Mouse (Mus musculus) midbrain, postnatal 0 days (tissue): ENCODE data around the gene Lax1. TPM values are rescaled to one million over a fixed set of nuclear protein-coding genes. Genes with fewer than 3 reads are reported as not detected.

Experiments
- ATAC-seq: fragments of 200-750 bp; cut with Nextera tagmentation; 2 replicates; pipeline ENCODE4 v1.8.0; 2017; ENCODE audit warnings: moderate number of reproducible peaks, mild to moderate bottlenecking, moderate TSS enrichment, moderate library complexity; ENCODE audit not compliant: low FRiP score
- DNase-seq: peaks from one replicate; pipeline ENCODE4 v3.0.0-alpha.2; 2015; ENCODE audit warnings: low spot score
- H3K27ac ChIP-seq: fragments of 300-500 bp; sonication (generic); 2 replicates; pipeline ENCODE4 v1.5.1; 2014; ENCODE audit warnings: low read depth, mild to moderate bottlenecking, low read length, mixed read lengths
- H3K27me3 ChIP-seq: fragments of 300-500 bp; sonication (generic); 2 replicates; pipeline ENCODE4 v1.6.1; 2014; ENCODE audit warnings: low read length, control low read depth, mixed read lengths; ENCODE audit not compliant: insufficient read depth
- H3K36me3 ChIP-seq: fragments of 300-500 bp; sonication (generic); 2 replicates; pipeline ENCODE4 v1.6.1; 2014; ENCODE audit warnings: low read length, control low read depth, mixed read lengths; ENCODE audit not compliant: insufficient read depth
- H3K4me1 ChIP-seq: fragments of 300-500 bp; sonication (generic); 2 replicates; pipeline ENCODE4 v1.6.1; 2014; ENCODE audit warnings: mild to moderate bottlenecking, control low read depth, antibody characterized with exemption, low read length, mixed read lengths; ENCODE audit not compliant: insufficient read depth
- H3K4me2 ChIP-seq: fragments of 300-500 bp; sonication (generic); 2 replicates; pipeline ENCODE4 v1.6.1; 2014; ENCODE audit warnings: low read depth, mild to moderate bottlenecking, low read length, mixed read lengths; ENCODE audit not compliant: poor library complexity, severe bottlenecking
- H3K4me3 ChIP-seq: fragments of 300-500 bp; sonication (generic); 2 replicates; pipeline ENCODE4 v1.5.1; 2014; ENCODE audit warnings: low read depth, mild to moderate bottlenecking, low read length, moderate library complexity
- H3K9ac ChIP-seq: fragments of 300-500 bp; sonication (generic); replicated peaks from 2 replicates; pipeline ENCODE4 v1.6.1; 2014; ENCODE audit warnings: mild to moderate bottlenecking, low read length, moderate library complexity, mixed read lengths; ENCODE audit not compliant: poor library complexity, severe bottlenecking
- H3K9me3 ChIP-seq: fragments of 300-500 bp; sonication (generic); 2 replicates; pipeline ENCODE4 v1.6.1; 2016; ENCODE audit warnings: low read length, control low read depth
- CTCF ChIP-seq: IDR thresholded peaks from 2 replicates; pipeline ENCODE4 v1.5.1; 2016; ENCODE audit warnings: antibody characterized with exemption, mild to moderate bottlenecking
- WGBS: fragments of 180-500 bp; shearing (Covaris S2); extraction: QIAGEN DNeasy Blood & Tissue Kit; methylation state at CpG from one replicate; pipeline ENCODE4 v1.1.7; 2014; 5-methylcytosine and 5-hydroxymethylcytosine counted together
- microRNA-seq: library from miRNA; unstranded; fragments of <30 nt; microRNA quantifications from one replicate; pipeline ENCODE4, GENCODE M21; 2016; ENCODE audit warnings: borderline number of aligned reads
- polyA plus RNA-seq: library from polyadenylated mRNA; unstranded; fragments of >200 nt; fragmentation: Nextera tagmentation; extraction: Ambion mirVana; gene quantifications from 2 replicates; pipeline ENCODE4 v1.2.1, GENCODE M21; 2015
- total RNA-seq: library from RNA; depleted of rRNA; stranded (reverse); fragments of >200 nt; gene quantifications from 2 replicates; pipeline ENCODE4 v1.2.3, GENCODE M21; 2014; rRNA removed

Gene Lax1
- total and polyA plus RNA-seq, 2 experiments from 2014 or later: not detected

GRCm38 (mm10) chr1:133641163-133641562, 48.7 kb downstream of the Lax1 start:
- no peak overlapping the region for H3K4me2 ChIP-seq
- no peak overlapping the region for H3K9ac ChIP-seq
- no peak overlapping the region for H3K4me3 ChIP-seq
- WGBS: 86% methylated on average over 2 of the region's 2 CpGs
- no peaks in the 10 kb centered on the region for H3K4me1 ChIP-seq
- no peak for TF ChIP-seq CTCF
- ATAC-seq (no peak), DNase-seq (no peak)
- no peak overlapping the region for H3K27ac ChIP-seq
- H3K9me3 ChIP-seq: no peaks in the 10 kb centered on the region
- peaks cover 69% of the 10 kb centered on the region for H3K36me3 ChIP-seq
- H3K27me3 ChIP-seq: no peaks in the 10 kb centered on the region

GRCm38 (mm10) chr1:133638517-133638916, 51.4 kb downstream of the Lax1 start:
- WGBS: 92% methylated on average over 6 of the region's 6 CpGs
- H3K4me3 ChIP-seq: no peak overlapping the region
- no peak for TF ChIP-seq CTCF
- H3K36me3 ChIP-seq: peaks cover 65% of the 10 kb centered on the region
- H3K9me3 ChIP-seq: no peaks in the 10 kb centered on the region
- no peaks in the 10 kb centered on the region for H3K4me1 ChIP-seq
- H3K9ac ChIP-seq: no peak overlapping the region
- no peak for DNase-seq
- H3K27ac ChIP-seq: no peak overlapping the region
- H3K27me3 ChIP-seq: no peaks in the 10 kb centered on the region
- H3K4me2 ChIP-seq: no peak overlapping the region
- no peak for ATAC-seq

- Histone ChIP-seq H3K4me3 (no peak overlapping the region), H3K27ac (no peak overlapping the region), H3K36me3 (peaks cover 64% of the 10 kb centered on the region), H3K9ac (no peak overlapping the region), H3K27me3 (no peaks in the 10 kb centered on the region), H3K4me1 (no peaks in the 10 kb centered on the region), H3K4me2 (no peak overlapping the region), H3K9me3 (no peaks in the 10 kb centered on the region)
- WGBS: 95% methylated on average over 2 of the region's 2 CpGs
- peak; percentile 67 for TF ChIP-seq CTCF
- DNase-seq: peak; percentile 32
- ATAC-seq: no peak
Observed at GRCm38 (mm10) chr1:133632168-133632567, 57.7 kb downstream of the Lax1 start.

Small RNA genes lying within 50 kb of the gene (microRNA-seq; reads per million reads assigned to microRNA genes)
- gene Mir6903: 1.0 reads per million

Other genes with a start within 250 kb of the Lax1 start
- 89.9 and 123 TPM in 2 replicates for gene Snrpe, start 79.8 kb downstream of the Lax1 start, total RNA-seq
- 349 and 362 TPM in 2 replicates for gene Snrpe, start 79.8 kb downstream of the Lax1 start, polyA plus RNA-seq
- gene Zbed6, start 29.2 kb downstream of the Lax1 start, total RNA-seq: 6.6 and 9.4 TPM in 2 replicates
- 0.23 TPM in 1 of 2 replicates, not detected in the other for gene Zbed6, start 29.2 kb downstream of the Lax1 start, polyA plus RNA-seq
- gene Gm38394, start 28.8 kb downstream of the Lax1 start, total RNA-seq: 6.0 and 7.6 TPM in 2 replicates
- gene Gm38394, start 28.8 kb downstream of the Lax1 start, polyA plus RNA-seq: 1.3 and 1.6 TPM in 2 replicates
- gene Atp2b4, start 110.9 kb upstream of the Lax1 start, total RNA-seq: 48.3 and 62.3 TPM in 2 replicates
- gene Atp2b4, start 110.9 kb upstream of the Lax1 start, polyA plus RNA-seq: 11.3 and 12.1 TPM in 2 replicates
- gene Optc, start 217.9 kb upstream of the Lax1 start, total RNA-seq: 5.0 and 7.3 TPM in 2 replicates
- 2.1 and 2.7 TPM in 2 replicates for gene Optc, start 217.9 kb upstream of the Lax1 start, polyA plus RNA-seq
- 4.6 and 7.9 TPM in 2 replicates for gene Prelp, start 231.3 kb upstream of the Lax1 start, total RNA-seq
- 5.0 and 5.4 TPM in 2 replicates for gene Prelp, start 231.3 kb upstream of the Lax1 start, polyA plus RNA-seq